Mouse (Mus musculus) urinary bladder, postnatal 10 days (tissue): ENCODE measurements around the gene Best2.
A peak's percentile ranks its signal among the peaks of the same experiment; 100 is the strongest.

Source experiments
- DNase-seq: peaks from one replicate; pipeline ENCODE4 v3.0.0; 2022; ENCODE audit warnings: low spot score

Best2 gene

GRCm38 (mm10) chr8:84981644-84982498, 32.5 kb downstream of the Best2 start:
- no peak for DNase-seq

GRCm38 (mm10) chr8:84980622-84981358, 33.5 kb downstream of the Best2 start:
- peak; percentile 57 for DNase-seq

- peak; percentile 85 for DNase-seq
Observed at GRCm38 (mm10) chr8:84979599-84980421, 34.5 kb downstream of the Best2 start.

- DNase-seq, result peak; percentile 89
Observed at GRCm38 (mm10) chr8:84978248-84978940, 35.9 kb downstream of the Best2 start, which contains the start of gene Junb. Junb (minus strand) TSS chr8:84978718.

GRCm38 (mm10) chr8:84977435-84978247, 36.7 kb downstream of the Best2 start:
- no peak for DNase-seq

- DNase-seq, result no peak
Observed at GRCm38 (mm10) chr8:84976763-84977434, 37.4 kb downstream of the Best2 start.

GRCm38 (mm10) chr8:84976031-84976762, 38.1 kb downstream of the Best2 start:
- DNase-seq, result peak; percentile 91

- DNase-seq, result no peak
Observed at GRCm38 (mm10) chr8:84975434-84975833, 38.9 kb downstream of the Best2 start.

- DNase-seq, result no peak
Observed at GRCm38 (mm10) chr8:84974543-84975142, 39.7 kb downstream of the Best2 start.

- no peak for DNase-seq
Observed at GRCm38 (mm10) chr8:84973803-84974542, 40.4 kb downstream of the Best2 start.

- DNase-seq, result no peak
Observed at GRCm38 (mm10) chr8:84973079-84973478, 41.3 kb downstream of the Best2 start.

- no peak for DNase-seq
Observed at GRCm38 (mm10) chr8:84970913-84971312, 43.4 kb downstream of the Best2 start.

GRCm38 (mm10) chr8:84970135-84970790, 44.1 kb downstream of the Best2 start:
- no peak for DNase-seq

- DNase-seq, result no peak
Observed at GRCm38 (mm10) chr8:84969241-84970134, 44.8 kb downstream of the Best2 start, which contains the start of the genes Gm49661, Prdx2 and Rnaseh2a. Gm49661 (minus strand) TSS chr8:84969433. Prdx2 (plus strand) TSS chr8:84969587. Rnaseh2a (minus strand) TSS chr8:84969767.

GRCm38 (mm10) chr8:84968650-84969049, 45.7 kb downstream of the Best2 start:
- DNase-seq, result no peak

GRCm38 (mm10) chr8:84967532-84968304, 46.6 kb downstream of the Best2 start:
- no peak for DNase-seq
